Mouse (Mus musculus) adipocyte (in vitro differentiated cells): ENCODE data around the gene Nlrc4.
"Not testable (repeated sequence)": the region's sequence is repeated elsewhere in the genome, so short reads cannot be mapped to it uniquely, and the experiment has no call there.

ENCODE experiments used
- DNase-seq: peaks from one replicate; pipeline ENCODE4 v3.0.0-alpha.2; 2016; ENCODE audit warnings: low spot score

Gene Nlrc4

DNA sequence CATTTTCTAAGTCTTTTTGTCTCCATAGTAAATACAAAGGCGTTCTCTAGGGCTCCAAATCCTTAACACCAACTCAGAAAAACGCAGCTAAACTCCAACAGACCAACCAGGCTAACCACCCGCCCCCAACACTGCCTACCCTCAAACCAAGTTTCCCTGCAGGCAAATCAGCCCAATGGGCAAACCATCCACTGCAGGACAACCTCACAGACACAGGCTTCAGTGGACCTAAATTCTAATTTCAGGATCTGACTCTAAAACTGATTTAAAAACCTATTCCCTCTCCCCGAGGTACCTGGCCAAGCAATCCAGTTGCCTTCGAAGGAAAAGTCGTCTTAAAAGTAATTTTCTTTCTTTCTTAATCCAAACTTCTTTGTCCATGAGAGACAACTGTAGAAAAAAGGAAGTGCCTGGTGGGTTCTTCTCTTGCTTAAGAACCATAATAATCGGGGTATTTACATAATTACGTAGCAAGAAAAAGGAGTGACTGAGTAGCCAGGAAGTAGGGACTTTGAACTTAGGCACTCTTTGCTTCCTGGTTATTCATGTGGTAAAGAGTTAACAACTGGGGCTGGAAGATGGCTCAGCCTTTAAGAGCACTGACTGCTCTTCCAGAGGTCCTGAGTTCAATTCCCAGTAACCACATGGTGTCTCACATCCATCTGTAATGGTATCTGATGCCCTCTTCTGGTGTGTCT is at the start of gene Nlrc4:
TSS of gene Nlrc4 (minus strand) at position 432 of the 698 bp plus-strand sequence.
- no peak for DNase-seq

DNA sequence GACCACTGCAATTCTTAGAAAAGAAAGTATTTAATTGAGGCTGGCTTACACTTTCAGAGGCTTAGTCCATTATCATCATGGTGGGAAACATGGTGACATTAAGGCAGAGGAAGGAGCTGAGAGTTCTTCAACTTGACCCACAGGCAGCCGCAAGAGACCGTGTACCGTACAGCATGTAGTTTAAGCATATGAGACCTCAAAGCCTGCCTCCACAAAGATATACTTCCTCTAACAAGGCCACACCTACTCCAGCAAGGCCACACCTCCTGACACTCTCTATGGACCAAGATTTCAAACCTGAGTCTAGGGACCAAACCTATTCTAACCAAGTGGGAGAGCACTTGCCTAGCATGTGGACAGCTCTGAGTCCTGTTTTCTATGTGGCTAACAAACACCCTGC is 49.7 kb upstream of the Nlrc4 start:
- no peak for DNase-seq

DNA sequence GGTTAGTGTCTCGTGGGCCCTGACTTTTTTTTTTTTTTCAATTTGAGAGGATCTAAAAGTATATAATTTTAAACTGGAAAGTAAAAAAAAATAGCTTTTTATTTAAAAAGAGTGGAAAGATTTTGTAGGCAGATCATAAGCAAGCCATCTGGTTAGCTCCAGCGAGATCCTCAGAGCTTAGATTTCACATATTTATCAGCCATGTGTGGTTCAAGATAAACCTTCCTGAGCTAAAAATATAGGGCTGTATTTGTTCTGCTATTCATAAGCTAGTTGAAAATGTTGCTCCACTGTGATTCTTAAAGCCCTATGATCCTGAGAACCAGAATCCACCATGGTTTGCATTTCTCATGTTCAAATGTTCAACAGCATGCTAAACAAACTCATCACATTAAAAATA is 49.0 kb upstream of the Nlrc4 start:
- no peak for DNase-seq

DNA sequence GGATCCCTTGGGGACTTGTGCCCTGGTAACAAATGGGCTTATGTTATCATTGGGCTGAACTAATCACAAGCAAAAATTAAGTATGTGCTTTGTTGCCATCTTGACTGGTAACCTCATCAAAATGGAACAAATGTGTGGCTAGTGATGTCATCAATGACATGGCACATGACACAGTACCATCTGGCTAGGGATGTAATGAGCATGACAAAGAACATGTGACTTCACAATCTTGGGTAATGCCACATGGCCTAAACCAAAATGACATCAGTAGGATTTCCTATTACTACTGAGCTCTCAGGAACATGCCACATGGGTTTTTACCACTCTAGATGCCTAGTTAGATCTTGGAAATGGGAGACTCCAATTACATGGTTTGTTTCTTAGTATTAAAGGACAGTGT is 42.1 kb upstream of the Nlrc4 start:
- DNase-seq = no peak

DNA sequence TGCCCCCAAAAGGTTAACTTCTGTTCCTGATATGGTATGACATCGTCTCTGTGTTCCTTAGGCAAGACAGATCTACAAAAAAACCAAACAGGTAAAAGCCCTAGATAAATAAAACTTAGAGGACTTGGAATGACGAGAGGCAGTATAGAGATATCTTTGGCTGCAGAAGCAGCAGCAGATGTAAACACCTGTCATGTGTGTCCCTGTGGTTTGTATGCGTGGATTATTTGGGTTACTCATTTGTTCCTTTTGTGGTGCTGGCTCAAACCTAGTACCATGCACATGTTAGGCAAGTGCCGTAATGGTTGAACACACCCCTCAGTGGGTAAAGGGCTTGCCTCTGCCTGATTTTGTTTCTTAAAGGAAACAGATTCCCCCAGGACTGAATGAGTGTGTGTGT is 41.3 kb upstream of the Nlrc4 start:
- DNase-seq = no peak

DNA sequence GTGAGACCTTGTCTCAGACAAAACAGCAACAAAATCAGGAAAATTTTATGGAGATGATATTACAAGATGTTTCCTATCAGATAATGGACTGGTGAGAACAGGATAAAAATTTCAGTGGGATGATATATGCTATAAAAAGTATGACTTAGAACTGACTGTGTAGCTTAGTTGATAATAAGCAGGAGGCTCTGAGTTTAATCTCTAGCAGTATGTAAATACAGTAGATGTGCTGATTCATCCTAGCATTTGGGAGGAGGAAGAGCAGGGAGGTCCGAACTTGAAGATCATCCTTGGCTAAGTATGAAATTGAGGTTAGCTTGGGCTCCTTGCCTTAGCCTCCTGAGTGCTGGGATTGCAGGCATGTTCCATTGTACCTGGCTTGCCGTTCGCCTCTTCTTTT is 32.6 kb upstream of the Nlrc4 start:
- no peak for DNase-seq

DNA sequence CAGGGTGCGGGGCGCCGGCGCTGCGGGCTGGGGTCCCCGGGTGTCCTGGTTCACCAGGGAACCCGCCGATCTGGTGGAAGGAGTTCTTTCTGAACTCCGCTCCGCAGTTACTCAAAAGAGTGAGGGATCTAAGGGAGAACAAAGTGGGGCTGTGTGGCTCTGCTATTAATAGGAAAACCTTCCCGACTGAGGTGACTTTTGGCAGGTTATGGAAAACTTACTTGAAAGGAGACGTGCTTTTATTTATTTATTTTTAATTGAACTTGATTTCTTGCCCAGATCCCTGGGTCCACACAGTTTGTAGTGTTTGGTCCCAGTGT is 30.9 kb upstream of the Nlrc4 start:
- no peak for DNase-seq

DNA sequence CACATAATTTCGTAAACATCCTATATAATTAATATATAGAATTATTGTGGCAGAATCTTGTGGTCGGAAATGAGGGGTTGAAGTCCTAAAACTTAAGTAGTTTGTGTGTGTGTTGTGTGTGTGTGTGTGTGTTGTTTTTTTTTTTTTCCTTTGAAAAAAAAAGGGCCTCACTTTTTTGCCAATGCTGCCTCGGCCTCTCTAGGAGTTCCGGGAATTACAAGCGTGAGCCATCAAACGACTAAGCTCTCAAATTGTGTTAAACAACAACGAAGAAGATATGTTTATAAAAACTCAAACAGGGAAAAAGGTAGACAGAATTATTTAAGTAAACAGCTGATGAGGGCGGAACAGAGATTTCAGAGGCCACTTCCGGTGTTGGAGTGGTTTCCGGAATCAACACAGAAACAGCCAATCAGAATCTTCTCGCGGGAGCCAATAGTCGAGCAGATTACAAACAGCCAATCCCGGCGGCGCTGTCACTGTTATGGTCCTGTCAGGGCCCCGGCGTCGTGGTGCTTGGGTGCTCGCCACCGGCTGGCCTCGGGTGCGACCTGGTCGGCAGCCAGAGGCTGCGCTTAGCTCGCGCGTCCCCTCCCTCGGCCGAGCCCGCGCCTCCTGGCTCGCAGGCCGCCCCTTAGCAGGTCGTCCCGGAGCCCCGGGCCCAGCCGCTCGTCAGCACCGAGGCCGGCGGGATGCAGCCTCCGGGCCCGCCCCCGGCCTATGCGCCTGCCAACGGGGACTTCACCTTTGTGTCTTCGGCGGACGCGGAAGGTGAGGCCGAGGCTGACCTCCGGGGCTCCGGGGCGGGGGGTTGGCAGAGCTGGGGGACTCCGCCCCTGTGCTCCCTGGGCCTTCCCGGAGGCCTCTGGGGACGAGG is 30.3 kb upstream of the Nlrc4 start, which contains the start of gene Yipf4:
TSS of gene Yipf4 (plus strand) at position 470 of the 877 bp plus-strand sequence.
- DNase-seq = peak; percentile 99

DNA sequence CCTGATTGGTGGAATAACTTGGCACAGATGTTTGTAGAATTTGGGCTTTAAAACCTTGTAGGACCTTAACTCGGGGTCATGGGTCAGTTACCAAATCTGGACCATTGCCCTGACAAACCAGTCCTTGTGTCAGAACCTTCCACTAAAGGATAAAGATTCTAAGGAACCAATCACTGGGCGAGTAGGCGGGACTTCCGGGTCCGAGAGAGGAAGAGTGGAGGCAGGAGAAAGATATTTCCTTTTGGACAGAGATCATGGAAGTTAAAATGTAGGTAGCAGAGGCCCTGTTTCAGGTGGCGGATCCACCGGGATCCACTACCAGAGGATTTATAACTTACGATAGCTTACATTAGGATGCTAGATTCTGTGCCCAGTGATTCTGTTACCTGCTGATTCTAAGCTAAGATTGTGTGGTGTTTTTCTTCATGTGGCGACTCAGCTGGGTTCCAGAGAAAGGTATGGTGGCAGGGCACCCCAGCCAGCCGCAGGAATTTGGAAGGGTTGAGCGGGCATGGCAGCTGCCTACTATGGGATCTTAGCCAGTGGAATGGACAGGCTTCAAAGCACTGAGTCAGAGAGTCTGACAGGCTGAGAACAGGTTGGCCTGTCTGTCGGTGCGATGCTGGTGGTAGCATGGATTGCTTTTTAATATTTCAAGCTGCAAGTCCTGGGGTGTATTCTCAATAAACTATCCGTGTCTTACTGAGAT is 21.6 kb upstream of the Nlrc4 start:
- no peak for DNase-seq

DNA sequence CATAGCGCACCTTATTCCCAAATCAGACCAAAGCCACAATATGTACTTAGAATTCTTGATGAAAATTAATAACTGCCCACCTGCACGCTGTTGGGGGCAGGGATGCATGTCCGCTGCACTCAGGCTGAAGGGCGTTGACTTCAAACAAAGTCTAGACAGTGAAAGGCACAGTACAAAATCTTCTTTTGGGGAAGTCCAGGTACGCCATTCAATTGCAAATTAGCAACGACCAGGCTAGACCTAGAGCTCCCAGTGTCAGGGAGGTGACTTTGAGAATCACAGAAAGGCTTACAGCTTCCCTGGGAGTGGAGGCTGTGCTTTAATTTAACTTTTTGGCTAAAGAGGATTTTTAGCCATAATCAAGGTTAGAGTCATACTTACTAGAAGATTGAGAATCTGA is 11.2 kb upstream of the Nlrc4 start:
- DNase-seq = not testable (repeated sequence)

DNA sequence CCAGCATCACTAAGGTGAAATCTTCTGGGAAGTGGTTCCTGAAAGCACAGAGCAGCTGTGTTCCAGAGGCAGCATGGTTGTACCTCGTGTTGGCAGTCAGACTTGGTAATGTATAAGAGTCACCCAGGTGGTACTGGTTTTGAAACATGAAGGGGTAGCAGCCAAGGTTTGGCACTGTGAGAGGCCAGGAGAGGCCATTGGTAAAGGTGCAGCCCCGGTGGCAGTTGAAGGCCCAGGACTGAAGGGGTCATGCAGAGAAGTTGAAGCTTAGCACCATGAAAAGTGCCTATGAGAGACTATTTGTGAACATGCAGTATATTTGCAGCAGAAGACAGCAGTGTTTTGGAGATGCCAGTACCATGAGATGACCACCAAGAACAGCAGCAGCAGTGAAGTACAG is 9.0 kb upstream of the Nlrc4 start:
- DNase-seq = not testable (repeated sequence)

DNA sequence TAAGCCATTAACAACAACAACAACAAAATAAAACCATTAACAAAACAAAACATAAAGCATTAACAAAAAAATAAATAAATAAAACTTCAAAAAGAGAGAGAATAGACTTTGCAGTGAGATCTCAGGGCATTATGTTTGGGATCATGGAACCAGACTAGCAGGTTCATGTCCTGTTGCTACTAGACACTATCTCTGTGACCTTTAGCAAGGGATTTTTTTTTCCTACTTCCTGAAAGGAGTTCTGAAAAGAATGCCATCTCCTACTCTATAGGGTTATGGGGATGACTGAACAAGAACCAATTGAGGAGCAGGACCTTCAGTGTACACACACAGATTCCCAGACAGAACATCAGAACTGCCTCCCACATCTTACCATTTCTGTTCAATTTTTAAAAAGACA is 4.6 kb upstream of the Nlrc4 start:
- no peak for DNase-seq

DNA sequence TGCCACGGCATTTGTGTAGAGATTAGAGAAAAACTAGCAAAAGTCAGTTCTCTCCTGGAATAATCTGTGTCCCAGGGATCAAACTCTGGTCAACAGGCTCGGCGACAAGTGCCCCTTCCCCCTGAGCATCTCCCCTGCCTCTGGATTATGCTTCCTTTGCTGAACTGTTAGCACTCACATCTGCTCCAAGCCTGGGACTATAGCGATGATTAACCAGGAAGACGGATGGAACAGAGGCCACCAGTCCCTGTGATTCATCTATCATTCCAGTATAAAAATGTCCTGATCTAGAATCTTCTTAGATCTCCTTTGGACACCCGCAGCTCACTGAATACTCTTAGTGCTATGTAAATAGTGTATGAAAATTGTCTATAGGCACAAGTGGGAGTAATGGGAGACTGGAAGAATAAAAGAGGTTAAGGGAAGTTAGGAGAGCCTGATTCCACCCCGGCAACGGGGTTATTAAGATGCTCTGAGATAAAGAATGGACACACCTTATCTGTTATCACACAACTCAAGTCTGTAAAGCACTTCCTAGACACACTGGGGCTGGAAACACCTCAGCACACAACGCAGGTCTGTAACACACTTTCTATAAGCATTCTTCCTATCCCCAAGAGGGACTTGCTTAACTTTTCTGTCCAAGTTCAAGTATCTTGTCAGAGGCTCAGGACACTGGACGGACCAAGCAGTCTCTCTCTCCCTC is 817 bp downstream of the Nlrc4 start:
- DNase-seq = no peak

DNA sequence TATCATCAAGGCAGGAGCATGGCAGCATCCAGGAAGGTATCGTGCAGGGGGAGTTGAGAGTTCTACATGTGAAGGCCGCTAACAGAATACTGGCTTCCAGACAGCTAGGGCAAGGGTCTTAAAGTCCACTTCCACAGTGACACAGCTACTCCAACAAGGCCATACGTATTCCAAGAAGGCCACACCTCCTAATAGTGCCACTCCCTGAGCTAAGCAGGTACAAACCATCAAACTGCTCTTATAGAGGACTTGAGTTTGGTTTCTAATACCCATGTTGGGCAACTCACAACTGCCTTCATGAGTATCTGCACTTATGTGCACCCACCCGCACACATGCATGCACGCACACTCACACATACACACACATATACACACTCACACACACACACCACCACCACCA is 2.1 kb downstream of the Nlrc4 start:
- no peak for DNase-seq

DNA sequence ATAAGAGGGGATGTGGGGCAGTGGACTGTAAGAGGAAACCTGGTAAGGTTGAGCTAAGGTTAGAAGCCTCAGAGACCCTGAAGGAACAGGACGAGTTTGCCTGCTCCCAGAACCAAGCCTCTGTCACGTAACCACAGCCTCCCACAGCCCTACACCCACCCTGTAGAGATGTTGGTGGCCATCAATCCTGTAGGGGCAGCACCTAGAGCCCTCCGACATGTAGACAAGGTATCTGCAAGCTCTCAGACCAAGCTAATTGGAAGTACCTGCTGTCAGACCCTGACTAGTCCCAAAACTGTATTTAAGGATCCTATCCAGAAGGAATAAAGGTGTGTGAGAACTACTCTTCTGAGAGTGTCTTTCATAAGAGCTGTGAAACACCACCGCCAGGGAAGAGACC is 3.5 kb downstream of the Nlrc4 start:
- no peak for DNase-seq

DNA sequence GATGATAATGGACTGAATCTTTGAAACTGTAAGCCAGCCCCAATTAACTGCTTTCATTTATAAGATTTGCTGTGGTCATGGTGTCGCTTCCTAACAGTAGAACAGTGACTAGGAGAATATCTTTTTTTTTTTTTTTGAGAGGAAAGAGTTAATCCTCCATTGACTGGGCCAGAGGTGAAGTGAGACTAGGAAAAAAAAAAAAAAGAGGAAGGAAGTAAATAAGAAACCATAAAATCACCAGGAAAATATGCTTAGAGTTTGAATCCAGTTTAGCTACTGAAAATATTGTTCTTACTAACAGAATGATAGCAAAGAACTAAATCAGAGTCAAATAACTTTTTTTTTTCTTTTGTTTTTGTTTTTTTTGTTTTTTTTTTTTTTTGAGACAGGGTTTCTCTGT is 4.3 kb downstream of the Nlrc4 start:
- DNase-seq = no peak

DNA sequence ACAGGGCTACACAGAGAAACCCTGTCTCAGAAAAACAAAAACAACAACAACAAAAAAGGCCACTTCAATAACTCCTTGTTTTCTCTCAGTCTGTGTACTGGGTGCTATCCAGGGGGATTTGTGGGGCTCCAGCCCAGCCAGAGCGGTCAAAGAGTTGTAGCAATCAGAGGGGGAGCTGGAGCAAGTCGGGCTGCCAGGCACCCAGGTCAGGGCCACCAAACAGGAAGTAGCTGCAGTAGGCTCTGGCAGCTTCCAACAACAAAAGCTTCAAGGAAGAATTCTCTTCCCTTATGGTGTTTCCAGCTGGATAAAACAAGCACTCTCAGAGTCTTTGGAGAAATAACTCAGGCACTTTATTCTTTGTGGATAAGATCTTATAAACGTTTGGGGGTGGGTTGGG is 5.0 kb downstream of the Nlrc4 start:
- no peak for DNase-seq

DNA sequence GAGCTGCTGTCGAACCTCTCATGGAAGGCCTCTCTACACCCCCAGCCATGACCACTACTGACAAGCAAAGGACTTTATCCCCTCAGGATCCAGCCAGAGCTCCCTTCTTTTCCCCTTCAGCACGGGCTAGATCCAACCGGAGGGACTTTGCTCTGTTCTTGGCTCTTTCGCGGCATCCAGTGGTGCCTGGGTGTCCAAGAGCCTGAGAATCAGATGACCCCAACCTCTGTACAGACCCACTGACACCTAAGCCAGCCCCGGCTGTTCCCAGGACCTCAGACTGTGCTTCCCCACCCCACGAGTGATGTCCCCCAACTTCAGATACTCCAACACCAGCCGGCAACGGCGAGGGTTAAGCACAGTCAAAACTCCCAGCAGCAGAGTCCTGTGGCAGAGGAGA is 9.2 kb downstream of the Nlrc4 start:
- no peak for DNase-seq

DNA sequence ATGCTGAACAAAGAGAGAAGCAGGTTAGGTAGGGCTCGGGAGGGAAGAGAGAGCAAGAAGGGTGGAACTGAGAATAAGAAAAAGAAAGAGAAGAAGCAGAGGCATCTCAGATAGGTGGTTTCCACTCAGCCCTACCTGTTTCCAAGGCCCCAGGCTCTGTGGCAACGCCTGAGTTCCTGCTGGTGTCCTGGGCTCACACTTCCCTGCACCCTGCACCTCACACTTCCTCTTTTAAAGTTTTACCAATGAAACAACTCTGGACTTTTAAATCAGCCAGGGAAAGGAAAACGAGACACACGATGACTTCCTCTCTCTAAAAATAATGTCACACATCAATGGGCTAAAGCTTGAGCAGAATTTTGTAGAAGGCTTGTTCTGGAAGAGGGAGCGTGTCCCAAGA is 18.5 kb downstream of the Nlrc4 start:
- no peak for DNase-seq

DNA sequence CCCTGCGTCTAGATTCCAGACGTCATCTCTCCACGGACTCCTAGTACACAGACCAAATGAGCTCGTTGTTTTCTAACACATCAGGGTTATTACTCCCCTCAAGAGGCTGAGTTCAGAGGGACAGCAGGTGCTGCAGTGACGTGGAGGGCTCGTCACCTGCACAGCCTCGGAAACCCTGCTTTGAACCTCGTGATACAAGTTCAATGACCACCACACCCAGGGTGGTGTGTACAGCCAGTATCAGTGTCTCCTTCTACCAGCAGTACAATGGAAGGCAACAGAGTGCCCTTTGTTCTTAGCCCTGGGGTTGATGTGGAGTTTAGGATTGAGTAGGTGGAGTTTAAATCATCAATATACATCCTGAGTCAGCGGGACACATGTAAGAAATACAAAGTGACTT is 21.2 kb downstream of the Nlrc4 start:
- DNase-seq = no peak

DNA sequence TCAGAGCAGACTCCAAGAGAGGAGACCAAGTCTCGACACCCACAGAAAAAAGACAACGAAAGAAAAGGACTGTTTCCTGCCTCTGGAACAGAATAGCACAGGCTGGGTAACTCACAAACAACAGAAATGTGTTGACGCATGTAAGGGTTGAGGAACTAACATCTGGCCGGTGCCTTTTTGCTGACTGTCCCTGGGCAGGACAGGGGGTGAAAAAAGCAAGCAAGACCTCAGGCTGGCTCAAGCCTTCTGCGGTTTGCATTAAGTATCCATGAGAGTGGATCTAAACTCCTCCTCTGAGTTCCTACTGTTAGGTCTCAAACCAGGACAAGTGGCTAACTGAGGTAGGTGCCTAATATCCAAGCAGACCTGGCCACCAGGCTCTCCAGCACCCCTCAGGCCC is 26.3 kb downstream of the Nlrc4 start:
- no peak for DNase-seq

DNA sequence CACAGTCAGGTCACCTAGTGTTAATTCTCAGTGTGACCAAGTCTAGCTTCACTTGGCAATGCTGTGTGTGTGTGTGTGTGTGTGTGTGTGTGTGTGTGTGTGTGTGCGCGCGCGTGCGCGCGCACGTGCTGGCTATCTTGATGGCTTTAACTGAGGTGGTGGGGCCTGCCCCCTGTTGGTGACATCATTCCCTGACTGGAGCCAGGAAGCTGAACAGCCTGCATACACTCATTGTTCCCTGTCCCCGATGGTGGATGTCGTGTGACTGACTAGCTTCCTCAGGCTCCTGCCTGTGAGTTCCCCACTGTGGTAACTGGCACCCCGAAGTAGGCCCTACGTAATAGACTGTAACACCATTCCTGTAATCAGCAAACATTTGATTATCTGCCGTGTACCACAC is 27.5 kb downstream of the Nlrc4 start:
- DNase-seq = no peak
